Mouse (Mus musculus) liver, embryonic 14 days (tissue): Measurements from ENCODE around the gene Dnajb6. TPM values are rescaled to one million over a fixed set of nuclear protein-coding genes. Genes with fewer than 3 reads are reported as not detected.

Experiments used
- polyA plus RNA-seq: library from polyadenylated mRNA; depleted of rRNA; stranded (reverse); fragments of >200 nt; gene quantifications from 2 replicates; pipeline ENCODE4 v1.2.3, GENCODE M21; 2012; rRNA removed

Gene Dnajb6
- polyA plus RNA-seq, result 53.3 and 57.1 TPM in 2 replicates

GRCm38 (mm10) chr5:29735557-29736061, at the start of gene Dnajb6, which contains the start of gene Gm5129:
TSS of gene Dnajb6 (plus strand) at chr5:29735688.
TSS of gene Gm5129 (minus strand) at chr5:29735936.

Other genes starting within 250 kb of the Dnajb6 start
- 7.7 and 9.4 TPM in 2 replicates for gene Ube3c, start 166.4 kb upstream of the Dnajb6 start, polyA plus RNA-seq
- gene Gm5129, start 248 bp downstream of the Dnajb6 start, polyA plus RNA-seq, result 0.45 TPM in 1 of 2 replicates, not detected in the other